ENCODE assay signal across 28 mouse cellular contexts in the genomic region with DNA sequence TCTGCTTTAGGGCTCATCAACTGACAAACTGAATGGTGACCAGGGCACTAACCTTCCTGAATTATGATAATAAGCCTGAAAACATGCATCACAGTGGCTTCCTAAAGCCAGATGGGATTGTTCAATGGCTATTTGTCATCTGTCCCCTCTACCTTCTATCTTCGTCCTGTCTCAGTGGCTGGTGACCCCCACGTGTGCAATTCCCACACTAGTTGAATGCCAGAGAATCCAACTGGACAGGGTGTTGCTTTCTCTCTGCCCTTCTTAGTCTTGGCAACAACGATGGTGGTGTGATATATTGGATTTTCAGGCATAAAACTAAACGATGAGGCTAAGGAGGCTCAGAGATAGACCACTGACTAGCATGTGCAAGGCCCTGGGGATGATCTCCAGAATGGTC. TPM values are rescaled to one million over a fixed set of nuclear protein-coding genes. Genes with fewer than 3 reads are reported as not detected.
DNase-seq lines count a peak whose midpoint lies in the region; ATAC-seq lines count a peak whose summit lies in the region.
"Had no signal": no experiment of that assay in that cellular context is flagged by ENCODE, and none has a peak within 500 bp of the region (broad histone marks: within the 10 kb centered on the region; RNA-seq: fewer than 3 reads in every experiment).

No protein-coding gene starts in this region.

- no peak overlapping the region for H3K9ac ChIP-seq in neural tube, embryonic 12.5 days
- no peak overlapping the region for H3K9ac ChIP-seq in neural tube, embryonic 13.5 days
- H3K9ac ChIP-seq: embryonic facial prominence, embryonic 12.5 days; embryonic facial prominence, embryonic 15.5 days; forebrain, embryonic 15.5 days; heart, embryonic 13.5 days; hindbrain, embryonic 13.5 days had no signal

- no peaks in the 10 kb centered on the region for H3K9me3 ChIP-seq in neural tube, embryonic 12.5 days
- H3K9me3 ChIP-seq in neural tube, embryonic 13.5 days: no peaks in the 10 kb centered on the region
- H3K9me3 ChIP-seq: embryonic facial prominence, embryonic 12.5 days; embryonic facial prominence, embryonic 15.5 days; forebrain, embryonic 15.5 days; heart, embryonic 10.5 days; heart, embryonic 13.5 days; hindbrain, embryonic 13.5 days had no signal

- no peaks in the 10 kb centered on the region for H3K27me3 ChIP-seq in neural tube, embryonic 12.5 days (replicated peaks)
- H3K27me3 ChIP-seq in neural tube, embryonic 13.5 days: no peaks in the 10 kb centered on the region
- H3K27me3 ChIP-seq: embryonic facial prominence, embryonic 12.5 days; embryonic facial prominence, embryonic 15.5 days; forebrain, embryonic 15.5 days; heart, embryonic 13.5 days; hindbrain, embryonic 13.5 days had no signal

- H3K36me3 ChIP-seq in neural tube, embryonic 12.5 days: no peaks in the 10 kb centered on the region
- H3K36me3 ChIP-seq in neural tube, embryonic 13.5 days: no peaks in the 10 kb centered on the region
- H3K36me3 ChIP-seq: embryonic facial prominence, embryonic 12.5 days; embryonic facial prominence, embryonic 15.5 days; forebrain, embryonic 15.5 days; heart, embryonic 10.5 days; heart, embryonic 13.5 days; hindbrain, embryonic 13.5 days had no signal

- peaks cover 12% of the 10 kb centered on the region for H3K4me1 ChIP-seq in neural tube, embryonic 12.5 days
- H3K4me1 ChIP-seq in neural tube, embryonic 13.5 days (replicated peaks): peaks cover 17% of the 10 kb centered on the region
- H3K4me1 ChIP-seq: embryonic facial prominence, embryonic 12.5 days; embryonic facial prominence, embryonic 15.5 days; forebrain, embryonic 15.5 days had no signal

- H3K27ac ChIP-seq in neural tube, embryonic 12.5 days: no peak overlapping the region
- peak overlapping the region; percentile 46; the same call in 1 of the 2 replicates for H3K27ac ChIP-seq in neural tube, embryonic 13.5 days (replicated peaks)
- H3K27ac ChIP-seq: embryonic facial prominence, embryonic 12.5 days; embryonic facial prominence, embryonic 15.5 days; forebrain, embryonic 15.5 days; heart, adult 2 months; heart, embryonic 10.5 days; heart, embryonic 13.5 days; hindbrain, embryonic 13.5 days; hindbrain, postnatal 0 days had no signal

- intact Hi-C loops in heart, postnatal 25 days (cut with DNase I): no loop called here

- H3K4me2 ChIP-seq in neural tube, embryonic 12.5 days (replicated peaks): no peak overlapping the region
- no peak overlapping the region for H3K4me2 ChIP-seq in neural tube, embryonic 13.5 days
- H3K4me2 ChIP-seq: embryonic facial prominence, embryonic 12.5 days; embryonic facial prominence, embryonic 15.5 days; forebrain, embryonic 15.5 days; heart, embryonic 13.5 days; hindbrain, embryonic 13.5 days had no signal

- peak; percentile 50 for DNase-seq in heart, adult 11 months
- DNase-seq in heart, postnatal 25 days (ENCODE audit: low spot score): no peak
- no peak for DNase-seq in neural tube, embryonic 10.5 days (ENCODE audit: extremely low spot score, low spot score)
- no peak for DNase-seq in spleen, postnatal 14 days (ENCODE audit: low spot score in 2 of 2)
- DNase-seq: adrenal gland, adult 8-10 months; adrenal gland, postnatal 25 days; B cell, adult 2 months; cerebellum, adult 11-12 months; cerebellum, adult 8-10 months; cerebellum, postnatal 10 days; cerebellum, postnatal 36 days; gastrocnemius, postnatal 25 days; heart, adult 2 months; heart, postnatal 14 days had no signal

- ATAC-seq in neural tube, embryonic 12.5 days (ENCODE audit: low FRiP score, low read depth): peak; percentile 58; the same call in 1 of the 2 replicates
- ATAC-seq in neural tube, embryonic 13.5 days (ENCODE audit: low read depth): no peak; the same call in 1 of the 2 replicates
- ATAC-seq: activated CD4-positive, CD25-positive, alpha-beta regulatory T cell, adult 4 months; CD4-positive, CD25-positive, alpha-beta regulatory T cell, adult 4 months; forebrain, embryonic 15.5 days; hindbrain, postnatal 0 days; inflammation-experienced regulatory T-cells, adult 6 months; intestine, embryonic 16.5 days had no signal

- WGBS in neural tube, embryonic 12.5 days: 14% methylated on average over 4 of the region's 4 CpGs
- 15% methylated on average over 4 of the region's 4 CpGs for WGBS in neural tube, embryonic 13.5 days

- no peak overlapping the region for H3K4me3 ChIP-seq in neural tube, embryonic 12.5 days
- H3K4me3 ChIP-seq in neural tube, embryonic 13.5 days: no peak overlapping the region
- H3K4me3 ChIP-seq: embryonic facial prominence, embryonic 12.5 days; embryonic facial prominence, embryonic 15.5 days; forebrain, embryonic 15.5 days; heart, adult 2 months; heart, embryonic 10.5 days; heart, embryonic 13.5 days; hindbrain, embryonic 13.5 days had no signal

RNA-seq across cellular contexts. Expression of gene Rnf150, which starts 57.0 kb away (rescaled TPM):
- 10 to 100 TPM; 12.3 to 14.2 TPM for total RNA-seq in heart, postnatal 25 days (2021)
- polyA plus RNA-seq in neural tube, embryonic 12.5 days (2016; fragmentation: Nextera tagmentation; extraction: Ambion mirVana): 2.5 and 2.8 TPM in 2 replicates
- polyA plus RNA-seq in neural tube, embryonic 13.5 days (2015; fragmentation: Nextera tagmentation; extraction: Ambion mirVana): 2.7 and 3.0 TPM in 2 replicates
- total RNA-seq: MEL had no signal
- polyA plus RNA-seq: activated CD4-positive, CD25-positive, alpha-beta regulatory T cell, adult 4 months; CD4-positive, CD25-positive, alpha-beta regulatory T cell, adult 4 months; inflammation-experienced regulatory T-cells, adult 6 months had no signal
